ENCODE assay signal across 8 mouse cellular contexts in the genomic region with DNA sequence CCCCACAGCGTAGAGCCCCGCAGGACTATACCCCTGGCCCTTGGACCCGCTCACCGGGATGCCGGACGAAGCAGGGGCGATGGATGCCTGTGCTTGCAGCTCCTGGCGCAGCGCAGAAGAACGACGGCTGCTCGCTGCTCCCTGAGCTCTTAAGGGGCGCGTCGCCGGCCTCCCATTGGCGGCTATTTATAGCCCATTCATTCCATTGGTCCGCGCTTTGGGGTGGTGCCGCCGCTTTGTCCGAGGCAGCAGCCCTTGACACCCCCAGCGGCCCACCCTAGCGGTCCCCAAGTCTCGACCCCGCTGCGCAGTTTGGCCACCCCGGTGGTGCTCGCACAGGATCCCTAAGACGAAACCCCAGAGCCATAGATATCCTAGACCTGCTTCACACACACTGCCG. TPM values are rescaled to one million over a fixed set of nuclear protein-coding genes. Genes with fewer than 3 reads are reported as not detected.
A peak's percentile ranks its signal among the peaks of the same experiment; 100 is the strongest.
DNase-seq lines count a peak whose midpoint lies in the region; ATAC-seq and TF ChIP-seq lines count a peak whose summit lies in the region.

A gene (minus strand): TSS at position 163 of the 400 bp plus-strand sequence.

- H3K4me3 ChIP-seq in intestine, embryonic 14.5 days (ENCODE audit: low read depth, low read length), result peak within 1 kb of the TSS; percentile 53
- peak within 1 kb of the TSS; percentile 100 for H3K4me3 ChIP-seq in left cerebral cortex, adult 2 months

- peak within 1 kb of the TSS; percentile 16; the same call in 1 of the 2 replicates for H3K27ac ChIP-seq in intestine, embryonic 14.5 days (ENCODE audit: low read depth)
- peak within 1 kb of the TSS; percentile 99 for H3K27ac ChIP-seq in left cerebral cortex, adult 2 months

- peak; percentile 63 for ATAC-seq in intestine, embryonic 14.5 days (replicated peaks; ENCODE audit: low FRiP score, low TSS enrichment, low read depth)

- peak; percentile 76 for DNase-seq in adrenal gland, postnatal 25 days
- DNase-seq in embryo, embryonic 10.5 days (ENCODE audit: low spot score), result peak; percentile 93
- DNase-seq in gastrocnemius, postnatal 4 days (ENCODE audit: low spot score in 2 of 2), result peak in 1 of 2 experiments; percentile 79
- peak; percentile 86 for DNase-seq in intestine, embryonic 14.5 days (ENCODE audit: low spot score)
- DNase-seq in left cerebral cortex, adult 2 months (ENCODE audit: extremely low spot score in 1 of 2, low spot score in 2 of 2), result peak; percentile 92 to 93
- DNase-seq in lung, postnatal 25 days (ENCODE audit: low spot score), result peak; percentile 59
- DNase-seq in right cerebral cortex, postnatal 14 days, result peak; percentile 93
- DNase-seq in c-Kit-positive CD71-positive TER-119-positive erythroid progenitor cells, embryonic 14.5 days (ENCODE audit: low spot score), result no peak

- no peaks in the 10 kb centered on the region for H3K9me3 ChIP-seq in intestine, embryonic 14.5 days (ENCODE audit: control insufficient read depth, low read length)

- intact Hi-C loops in left cerebral cortex, adult 2 months (cut with DNase I), result loop anchor here (1.0 kb wide), 1 partner anchor 22 kb away; no protein-coding TSS in a partner anchor

- TF ChIP-seq CTCF in left cerebral cortex, adult 2 months (IDR thresholded peaks at IDR 0.05), result no peak; the same call in 1 of the 2 replicates

- WGBS in intestine, embryonic 14.5 days, result under 1% methylated on average over 31 of the region's 31 CpGs

- H3K4me2 ChIP-seq in intestine, embryonic 14.5 days (ENCODE audit: low read length), result peak within 1 kb of the TSS; percentile 68

- peaks cover 20% of the 10 kb centered on the region for H3K27me3 ChIP-seq in intestine, embryonic 14.5 days (replicated peaks; ENCODE audit: control insufficient read depth, insufficient read depth, low read length)

- peak within 1 kb of the TSS; percentile 55 for H3K9ac ChIP-seq in intestine, embryonic 14.5 days (ENCODE audit: low read length)

- peaks cover 4% of the 10 kb centered on the region; the same call in 1 of the 2 replicates for H3K36me3 ChIP-seq in intestine, embryonic 14.5 days (ENCODE audit: control insufficient read depth, insufficient read depth, low read length)

- peaks cover 32% of the 10 kb centered on the region for H3K4me1 ChIP-seq in intestine, embryonic 14.5 days (replicated peaks; ENCODE audit: control insufficient read depth, insufficient read depth, low read length)

RNA-seq across cellular contexts. Expression of the gene that starts here (rescaled TPM):
- 24.3 and 27.3 TPM in 2 replicates for total RNA-seq in adrenal gland, postnatal 25 days (2021)
- 10 to 100 TPM; 48.6 to 61.8 TPM for total RNA-seq in gastrocnemius, postnatal 4 days (2021)
- 787 and 806 TPM in 2 replicates for polyA plus RNA-seq in intestine, embryonic 14.5 days (2014; fragmentation: Nextera tagmentation; extraction: Ambion mirVana)
- total RNA-seq in left cerebral cortex, adult 2 months (2021), result 1,000 to 10,000 TPM; 1,837 to 1,872 TPM

Comparison
In these comparisons a context has a peak if more than half of its experiments do, and no peak if none do; other contexts are left out.
1. RNA of the gene that starts here (total RNA-seq): 1,837 to 1,872 TPM in left cerebral cortex, adult 2 months; 48.6 to 61.8 TPM in gastrocnemius, postnatal 4 days and 24.3 to 27.3 TPM in adrenal gland, postnatal 25 days; every median in the first group is over 10 times any median in the second.